Mouse (Mus musculus): ENCODE data around the gene Col27a1.

Gene Col27a1

GRCm38 (mm10) chr4:63383474-63383873, 169.7 kb downstream of the Col27a1 start:
- DNase-seq: no peak

GRCm38 (mm10) chr4:63384262-63384661, 170.5 kb downstream of the Col27a1 start:
- no peak for DNase-seq

All from cerebellum, adult 9-11 months (tissue).